Mouse (Mus musculus): ENCODE results near the gene Ntrk1. TPM values are rescaled to one million over a fixed set of nuclear protein-coding genes. Genes with fewer than 3 reads are reported as not detected.

The Ntrk1 gene
- polyA plus RNA-seq, 1 experiment = not detected

DNA sequence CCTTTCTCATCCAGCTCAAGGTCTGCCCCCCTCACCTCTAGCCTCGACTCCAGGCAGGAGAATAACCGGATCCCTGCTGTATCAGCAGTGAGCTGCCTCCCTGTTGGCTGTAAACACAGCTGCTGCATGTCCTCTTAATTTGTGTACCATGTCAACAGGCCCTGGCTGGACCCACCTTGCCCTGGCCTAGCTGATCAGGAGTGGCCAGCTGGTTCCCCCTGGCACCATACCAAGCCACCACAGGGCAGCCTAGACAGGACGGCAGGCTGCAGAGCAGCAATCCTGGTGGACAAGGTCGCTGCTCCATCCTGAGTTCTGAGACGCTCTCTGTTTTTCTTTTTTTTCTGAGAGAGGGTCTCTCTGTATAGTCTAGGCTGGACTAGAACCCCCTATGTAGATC is 6.7 kb upstream of the Ntrk1 start:
- no peak overlapping the region for H3K27ac ChIP-seq (ENCODE audit: control insufficient read depth, insufficient read depth, low read depth, low read length, poor library complexity)
- TF ChIP-seq POLR2A (IDR thresholded peaks at IDR 0.05; ENCODE audit: borderline replicate concordance, control insufficient read depth, low read depth, low read length) (no peak), CTCF (IDR thresholded peaks at IDR 0.05; ENCODE audit: control insufficient read depth, insufficient read depth, low read length) (no peak)
- 64% methylated on average over 5 of the region's 5 CpGs for WGBS
- H3K4me1 ChIP-seq (ENCODE audit: control insufficient read depth, insufficient read depth, low read length) = no peaks in the 10 kb centered on the region
- no peak overlapping the region for H3K4me3 ChIP-seq (replicated peaks; ENCODE audit: control insufficient read depth, low read depth, low read length)

GRCm38 (mm10) chr3:87796736-87797334 is 1.9 kb upstream of the Ntrk1 start, which contains the start of gene Insrr:
Gene Insrr, plus strand, starts transcription at chr3:87796951.
- no peak within 1 kb of the TSS for H3K4me3 ChIP-seq (replicated peaks; ENCODE audit: control insufficient read depth, low read depth, low read length)
- 3% methylated on average over 29 of the region's 29 CpGs for WGBS
- H3K4me1 ChIP-seq (ENCODE audit: control insufficient read depth, insufficient read depth, low read length) = no peaks in the 10 kb centered on the region
- H3K27ac ChIP-seq (ENCODE audit: control insufficient read depth, insufficient read depth, low read depth, low read length, poor library complexity) = no peak within 1 kb of the TSS
- TF ChIP-seq CTCF (IDR thresholded peaks at IDR 0.05; ENCODE audit: control insufficient read depth, insufficient read depth, low read length) (no peak), POLR2A (IDR thresholded peaks at IDR 0.05; ENCODE audit: borderline replicate concordance, control insufficient read depth, low read depth, low read length) (no peak)

GRCm38 (mm10) chr3:87795336-87796277 is 645 bp upstream of the Ntrk1 start:
- no peak overlapping the region for H3K27ac ChIP-seq (ENCODE audit: control insufficient read depth, insufficient read depth, low read depth, low read length, poor library complexity)
- no peak overlapping the region for H3K4me3 ChIP-seq (replicated peaks; ENCODE audit: control insufficient read depth, low read depth, low read length)
- WGBS = 12% methylated on average over 33 of the region's 33 CpGs
- peak; percentile 55 for TF ChIP-seq CTCF (IDR thresholded peaks at IDR 0.05; ENCODE audit: control insufficient read depth, insufficient read depth, low read length)
- no peak for TF ChIP-seq POLR2A (IDR thresholded peaks at IDR 0.05; ENCODE audit: borderline replicate concordance, control insufficient read depth, low read depth, low read length)
- H3K4me1 ChIP-seq (ENCODE audit: control insufficient read depth, insufficient read depth, low read length) = no peaks in the 10 kb centered on the region

DNA sequence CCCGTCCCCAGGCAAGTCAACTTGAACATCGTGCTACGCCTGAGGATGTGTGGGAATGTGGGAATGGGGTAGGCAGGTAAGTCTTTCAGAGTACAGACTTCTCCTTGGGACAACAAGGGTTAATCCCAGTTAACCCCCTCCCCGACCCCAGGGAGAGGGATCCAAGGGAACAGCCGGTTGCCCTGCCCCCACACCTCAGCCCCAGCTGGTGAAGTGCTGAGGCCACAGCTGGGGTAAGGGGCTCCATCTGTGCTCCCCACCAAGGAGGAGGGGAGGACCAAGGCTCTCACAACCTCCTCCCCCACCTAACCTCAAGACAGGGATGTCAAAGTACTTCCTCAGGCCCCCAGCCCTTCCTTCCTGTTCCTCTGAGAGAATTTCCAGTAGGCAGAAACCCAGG is 5.2 kb downstream of the Ntrk1 start:
- 51% methylated on average over 5 of the region's 5 CpGs for WGBS
- Histone ChIP-seq H3K27ac (ENCODE audit: control insufficient read depth, insufficient read depth, low read depth, low read length, poor library complexity) (no peak overlapping the region), H3K4me1 (ENCODE audit: control insufficient read depth, insufficient read depth, low read length) (no peaks in the 10 kb centered on the region), H3K4me3 (replicated peaks; ENCODE audit: control insufficient read depth, low read depth, low read length) (no peak overlapping the region)
- no peak for TF ChIP-seq POLR2A (IDR thresholded peaks at IDR 0.05; ENCODE audit: borderline replicate concordance, control insufficient read depth, low read depth, low read length)
- no peak for TF ChIP-seq CTCF (IDR thresholded peaks at IDR 0.05; ENCODE audit: control insufficient read depth, insufficient read depth, low read length)

- TF ChIP-seq CTCF (IDR thresholded peaks at IDR 0.05; ENCODE audit: control insufficient read depth, insufficient read depth, low read length) = no peak
- no peak for TF ChIP-seq POLR2A (IDR thresholded peaks at IDR 0.05; ENCODE audit: borderline replicate concordance, control insufficient read depth, low read depth, low read length)
- no peaks in the 10 kb centered on the region for H3K4me1 ChIP-seq (ENCODE audit: control insufficient read depth, insufficient read depth, low read length)
- H3K27ac ChIP-seq (ENCODE audit: control insufficient read depth, insufficient read depth, low read depth, low read length, poor library complexity) = no peak overlapping the region
- H3K4me3 ChIP-seq (replicated peaks; ENCODE audit: control insufficient read depth, low read depth, low read length) = no peak overlapping the region
- WGBS = 76% methylated on average over 1 of the region's 1 CpGs
Measured at GRCm38 (mm10) chr3:87789248-87789647, 5.7 kb downstream of the Ntrk1 start.

GRCm38 (mm10) chr3:87785626-87786214 is 9.2 kb downstream of the Ntrk1 start:
- no peak overlapping the region for H3K4me3 ChIP-seq (replicated peaks; ENCODE audit: control insufficient read depth, low read depth, low read length)
- 82% methylated on average over 6 of the region's 6 CpGs for WGBS
- no peak for TF ChIP-seq POLR2A (IDR thresholded peaks at IDR 0.05; ENCODE audit: borderline replicate concordance, control insufficient read depth, low read depth, low read length)
- no peak for TF ChIP-seq CTCF (IDR thresholded peaks at IDR 0.05; ENCODE audit: control insufficient read depth, insufficient read depth, low read length)
- H3K4me1 ChIP-seq (ENCODE audit: control insufficient read depth, insufficient read depth, low read length) = no peaks in the 10 kb centered on the region
- H3K27ac ChIP-seq (ENCODE audit: control insufficient read depth, insufficient read depth, low read depth, low read length, poor library complexity) = no peak overlapping the region

DNA sequence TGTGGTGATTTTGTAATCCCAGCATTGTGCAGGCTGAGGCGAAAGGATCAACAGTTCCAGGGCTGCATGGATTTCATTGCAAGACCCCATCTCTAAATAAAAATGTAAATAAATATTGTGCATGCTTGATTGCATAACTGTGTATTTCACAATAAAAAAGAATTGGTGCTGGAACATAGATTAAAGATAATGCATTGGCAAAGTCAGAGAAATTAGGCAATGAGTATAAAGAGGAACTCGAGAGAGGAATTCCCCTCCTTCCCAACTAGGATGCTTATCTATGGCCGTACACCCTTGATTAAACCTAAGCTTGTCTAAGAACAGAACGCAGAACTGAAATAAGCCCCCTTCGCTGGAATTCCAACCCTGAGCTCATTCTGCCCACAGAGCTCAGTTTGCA is 9.8 kb downstream of the Ntrk1 start:
- no peaks in the 10 kb centered on the region for H3K4me1 ChIP-seq (ENCODE audit: control insufficient read depth, insufficient read depth, low read length)
- WGBS = 21% methylated on average over 5 of the region's 5 CpGs
- H3K4me3 ChIP-seq (replicated peaks; ENCODE audit: control insufficient read depth, low read depth, low read length) = no peak overlapping the region
- TF ChIP-seq POLR2A (IDR thresholded peaks at IDR 0.05; ENCODE audit: borderline replicate concordance, control insufficient read depth, low read depth, low read length) = no peak
- TF ChIP-seq CTCF (IDR thresholded peaks at IDR 0.05; ENCODE audit: control insufficient read depth, insufficient read depth, low read length) = no peak
- no peak overlapping the region for H3K27ac ChIP-seq (ENCODE audit: control insufficient read depth, insufficient read depth, low read depth, low read length, poor library complexity)

All from bone marrow, adult 2 months (tissue).